Mouse (Mus musculus): ENCODE measurements at regions not wholly inside any gene's neighbourhood (a gene's known extent, or its start where the extent isn't known, plus 50 kb on each side); places are given as distances from the start of the nearest gene placed in this dataset.
A peak's percentile ranks its signal among the peaks of the same experiment; 100 is the strongest.

DNA sequence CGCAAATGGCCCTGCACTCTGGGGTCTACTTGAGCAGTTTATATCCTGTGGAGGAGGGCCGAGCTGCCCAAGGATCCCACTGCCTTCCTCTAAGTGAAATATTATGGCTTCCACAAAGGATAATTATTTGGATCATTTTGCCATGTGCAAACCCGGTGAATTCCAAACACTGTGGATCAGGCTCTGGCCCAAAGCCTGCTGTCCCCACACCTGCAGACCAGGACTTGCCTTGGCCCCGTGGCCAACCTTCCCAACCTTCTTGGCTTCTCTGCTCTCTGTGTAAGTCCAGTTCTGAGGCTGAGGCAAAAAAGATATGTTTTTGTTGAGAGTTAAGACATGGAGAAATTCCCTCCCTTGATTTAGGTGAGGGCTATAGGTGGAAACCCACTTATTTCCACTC, 234.0 kb downstream of the Snx10 start:
- no peak for ATAC-seq (ENCODE audit: insufficient number of reproducible peaks, insufficient read depth, low FRiP score, low TSS enrichment, low read depth)
- Histone ChIP-seq H3K9ac (replicated peaks) (no peak overlapping the region), H3K36me3 (no peaks in the 10 kb centered on the region), H3K4me1 (replicated peaks) (peaks cover 9% of the 10 kb centered on the region; the same call in 1 of the 2 replicates), H3K27ac (no peak overlapping the region), H3K9me3 (no peaks in the 10 kb centered on the region), H3K4me3 (replicated peaks) (no peak overlapping the region), H3K27me3 (no peaks in the 10 kb centered on the region), H3K4me2 (no peak overlapping the region)
- WGBS, result 84% methylated on average over 4 of the region's 4 CpGs

- WGBS, result 79% methylated on average over 3 of the region's 3 CpGs
Observed at GRCm38 (mm10) chr6:51758781-51759180, 235.1 kb downstream of the Snx10 start.

DNA sequence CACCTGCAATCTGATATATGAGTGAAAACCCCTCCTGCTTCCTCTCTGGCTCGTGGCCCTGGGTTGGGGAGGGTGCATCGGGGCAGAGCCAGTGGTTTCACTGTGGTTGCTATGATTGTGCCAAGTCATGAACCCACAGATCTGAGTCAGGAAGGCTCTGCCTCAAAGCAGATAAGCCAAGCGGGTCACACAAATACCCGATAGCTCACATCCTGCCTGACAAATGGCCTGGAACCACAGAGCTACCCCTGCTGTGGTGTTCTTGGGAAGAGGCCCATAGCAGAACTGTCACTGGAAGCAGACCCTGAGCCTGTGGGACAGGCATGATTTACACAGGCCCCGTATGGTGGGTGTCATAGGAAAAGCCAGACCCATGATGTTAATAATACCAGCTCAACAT, 236.7 kb downstream of the Snx10 start:
- Histone ChIP-seq H3K27me3 (no peaks in the 10 kb centered on the region), H3K9me3 (no peaks in the 10 kb centered on the region), H3K4me2 (no peak overlapping the region), H3K4me1 (replicated peaks) (no peaks in the 10 kb centered on the region; the same call in 1 of the 2 replicates), H3K4me3 (replicated peaks) (no peak overlapping the region), H3K9ac (replicated peaks) (no peak overlapping the region), H3K36me3 (no peaks in the 10 kb centered on the region), H3K27ac (no peak overlapping the region)
- no peak for ATAC-seq (ENCODE audit: insufficient number of reproducible peaks, insufficient read depth, low FRiP score, low TSS enrichment, low read depth)
- 59% methylated on average over 5 of the region's 5 CpGs for WGBS

More at GRCm38 (mm10) chr6:51758781-51759180, 235.1 kb downstream of the Snx10 start:
- Histone ChIP-seq H3K36me3 (no peaks in the 10 kb centered on the region), H3K4me3 (replicated peaks) (no peak overlapping the region), H3K4me1 (replicated peaks) (peaks cover 2% of the 10 kb centered on the region; the same call in 1 of the 2 replicates), H3K4me2 (no peak overlapping the region), H3K27me3 (no peaks in the 10 kb centered on the region), H3K9me3 (no peaks in the 10 kb centered on the region), H3K9ac (replicated peaks) (no peak overlapping the region), H3K27ac (no peak overlapping the region)
- no peak for ATAC-seq (ENCODE audit: insufficient number of reproducible peaks, insufficient read depth, low FRiP score, low TSS enrichment, low read depth)

GRCm38 (mm10) chr6:51761506-51761905, 237.8 kb downstream of the Snx10 start:
- WGBS, result 62% methylated on average over 5 of the region's 5 CpGs
- no peak overlapping the region for H3K9ac ChIP-seq (replicated peaks)
- H3K4me3 ChIP-seq (replicated peaks), result no peak overlapping the region
- H3K27ac ChIP-seq, result no peak overlapping the region
- no peaks in the 10 kb centered on the region for H3K9me3 ChIP-seq
- no peak overlapping the region for H3K4me2 ChIP-seq
- H3K36me3 ChIP-seq, result no peaks in the 10 kb centered on the region
- H3K27me3 ChIP-seq, result peaks cover 3% of the 10 kb centered on the region; the same call in 1 of the 2 replicates
- ATAC-seq (ENCODE audit: insufficient number of reproducible peaks, insufficient read depth, low FRiP score, low TSS enrichment, low read depth), result no peak
- peaks cover 2% of the 10 kb centered on the region for H3K4me1 ChIP-seq (replicated peaks)

- ATAC-seq (ENCODE audit: insufficient number of reproducible peaks, insufficient read depth, low FRiP score, low TSS enrichment, low read depth), result no peak
- Histone ChIP-seq H3K36me3 (no peaks in the 10 kb centered on the region), H3K4me2 (no peak overlapping the region), H3K4me3 (replicated peaks) (no peak overlapping the region), H3K4me1 (replicated peaks) (peaks cover 23% of the 10 kb centered on the region), H3K9ac (replicated peaks) (no peak overlapping the region), H3K9me3 (no peaks in the 10 kb centered on the region), H3K27me3 (peaks cover 10% of the 10 kb centered on the region), H3K27ac (no peak overlapping the region)
- 22% methylated on average over 3 of the region's 3 CpGs for WGBS
Observed at GRCm38 (mm10) chr6:51766482-51766881, 242.8 kb downstream of the Snx10 start.

- Histone ChIP-seq H3K36me3 (no peaks in the 10 kb centered on the region), H3K27ac (peak overlapping the region; percentile 56; the same call in 1 of the 2 replicates), H3K4me2 (peak overlapping the region; percentile 56), H3K9ac (replicated peaks) (peak overlapping the region; percentile 46), H3K4me1 (replicated peaks) (peaks cover 25% of the 10 kb centered on the region), H3K27me3 (peaks cover 11% of the 10 kb centered on the region), H3K9me3 (no peaks in the 10 kb centered on the region), H3K4me3 (replicated peaks) (peak overlapping the region; percentile 20)
- 5% methylated on average over 15 of the region's 15 CpGs for WGBS
- no peak for ATAC-seq (ENCODE audit: insufficient number of reproducible peaks, insufficient read depth, low FRiP score, low TSS enrichment, low read depth)
Observed at GRCm38 (mm10) chr6:51767582-51768341, 244.1 kb downstream of the Snx10 start.

DNA sequence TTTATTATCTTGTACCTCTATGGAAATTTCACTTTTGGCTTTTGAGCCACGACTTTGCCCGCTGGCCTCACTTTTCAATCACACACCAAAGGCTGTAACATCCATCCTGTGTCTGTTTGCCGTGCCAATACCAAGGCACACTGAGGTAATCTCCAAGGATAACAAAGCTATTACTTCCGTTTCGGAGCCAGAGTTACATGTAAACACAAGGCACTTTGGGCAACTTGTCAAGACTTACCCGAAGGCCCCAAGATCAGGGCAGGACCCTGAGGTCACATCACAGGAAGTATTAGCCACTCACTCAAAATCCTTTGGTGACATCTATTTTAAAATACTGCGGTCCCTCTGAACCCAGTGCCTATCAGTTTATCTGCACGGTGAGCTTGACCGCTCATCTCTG, 241.3 kb downstream of the Skap2 start:
- Histone ChIP-seq H3K36me3 (no peaks in the 10 kb centered on the region), H3K4me2 (no peak overlapping the region), H3K4me1 (replicated peaks) (peaks cover 25% of the 10 kb centered on the region), H3K9me3 (no peaks in the 10 kb centered on the region), H3K9ac (replicated peaks) (no peak overlapping the region), H3K27me3 (peaks cover 11% of the 10 kb centered on the region), H3K4me3 (replicated peaks) (no peak overlapping the region), H3K27ac (no peak overlapping the region)
- ATAC-seq (ENCODE audit: insufficient number of reproducible peaks, insufficient read depth, low FRiP score, low TSS enrichment, low read depth), result no peak
- 50% methylated on average over 9 of the region's 9 CpGs for WGBS

GRCm38 (mm10) chr6:51771424-51771823, 240.9 kb downstream of the Skap2 start:
- no peak for ATAC-seq (ENCODE audit: insufficient number of reproducible peaks, insufficient read depth, low FRiP score, low TSS enrichment, low read depth)
- Histone ChIP-seq H3K36me3 (no peaks in the 10 kb centered on the region), H3K4me3 (replicated peaks) (no peak overlapping the region), H3K27ac (no peak overlapping the region), H3K27me3 (peaks cover 9% of the 10 kb centered on the region), H3K9me3 (no peaks in the 10 kb centered on the region), H3K4me1 (replicated peaks) (peaks cover 23% of the 10 kb centered on the region), H3K4me2 (no peak overlapping the region), H3K9ac (replicated peaks) (no peak overlapping the region)
- WGBS, result 4% methylated on average over 11 of the region's 11 CpGs

- Histone ChIP-seq H3K4me3 (replicated peaks) (no peak overlapping the region), H3K36me3 (no peaks in the 10 kb centered on the region)
- WGBS, result 74% methylated on average over 3 of the region's 3 CpGs
Observed at GRCm38 (mm10) chr6:51774771-51775170, 237.6 kb downstream of the Skap2 start.

GRCm38 (mm10) chr6:51785615-51786014, 226.7 kb downstream of the Skap2 start:
- H3K9me3 ChIP-seq, result no peaks in the 10 kb centered on the region
- H3K27ac ChIP-seq, result no peak overlapping the region
- peaks cover 5% of the 10 kb centered on the region; the same call in 1 of the 2 replicates for H3K4me1 ChIP-seq (replicated peaks)
- no peak for ATAC-seq (ENCODE audit: insufficient number of reproducible peaks, insufficient read depth, low FRiP score, low TSS enrichment, low read depth)
- WGBS, result 61% methylated on average over 3 of the region's 3 CpGs
- no peaks in the 10 kb centered on the region for H3K36me3 ChIP-seq
- no peak overlapping the region for H3K4me3 ChIP-seq (replicated peaks)
- H3K4me2 ChIP-seq, result no peak overlapping the region
- 0 out of 2 replicates have a peak, but pooled peaks cover 5% of the 10 kb centered on the region for H3K27me3 ChIP-seq
- no peak overlapping the region for H3K9ac ChIP-seq (replicated peaks)

More at GRCm38 (mm10) chr6:51774771-51775170, 237.6 kb downstream of the Skap2 start:
- Histone ChIP-seq H3K4me2 (no peak overlapping the region), H3K9ac (replicated peaks) (no peak overlapping the region), H3K27ac (no peak overlapping the region), H3K9me3 (no peaks in the 10 kb centered on the region), H3K4me1 (replicated peaks) (peaks cover 5% of the 10 kb centered on the region), H3K27me3 (peaks cover 5% of the 10 kb centered on the region; the same call in 1 of the 2 replicates)
- ATAC-seq (ENCODE audit: insufficient number of reproducible peaks, insufficient read depth, low FRiP score, low TSS enrichment, low read depth), result no peak

GRCm38 (mm10) chr6:51786836-51787235, 225.5 kb downstream of the Skap2 start:
- Histone ChIP-seq H3K4me1 (replicated peaks) (peaks cover 5% of the 10 kb centered on the region; the same call in 1 of the 2 replicates), H3K9ac (replicated peaks) (no peak overlapping the region), H3K4me2 (no peak overlapping the region), H3K27ac (no peak overlapping the region), H3K4me3 (replicated peaks) (no peak overlapping the region), H3K27me3 (0 out of 2 replicates have a peak, but pooled peaks cover 9% of the 10 kb centered on the region), H3K36me3 (no peaks in the 10 kb centered on the region), H3K9me3 (no peaks in the 10 kb centered on the region)
- no peak for ATAC-seq (ENCODE audit: insufficient number of reproducible peaks, insufficient read depth, low FRiP score, low TSS enrichment, low read depth)
- WGBS, result 70% methylated on average over 3 of the region's 3 CpGs
